Mouse (Mus musculus) liver, embryonic 14.5 days (tissue): ENCODE data around the gene Ccdc91.

ENCODE experiments used
- CTCF ChIP-seq: IDR thresholded peaks from 2 replicates; pipeline ENCODE4 v1.5.1; 2016; ENCODE audit warnings: antibody characterized with exemption, low read depth, control low read depth
- EP300 ChIP-seq: IDR thresholded peaks from 2 replicates; pipeline ENCODE4 v1.6.1; 2016; ENCODE audit warnings: antibody characterized with exemption, low read depth

DNA sequence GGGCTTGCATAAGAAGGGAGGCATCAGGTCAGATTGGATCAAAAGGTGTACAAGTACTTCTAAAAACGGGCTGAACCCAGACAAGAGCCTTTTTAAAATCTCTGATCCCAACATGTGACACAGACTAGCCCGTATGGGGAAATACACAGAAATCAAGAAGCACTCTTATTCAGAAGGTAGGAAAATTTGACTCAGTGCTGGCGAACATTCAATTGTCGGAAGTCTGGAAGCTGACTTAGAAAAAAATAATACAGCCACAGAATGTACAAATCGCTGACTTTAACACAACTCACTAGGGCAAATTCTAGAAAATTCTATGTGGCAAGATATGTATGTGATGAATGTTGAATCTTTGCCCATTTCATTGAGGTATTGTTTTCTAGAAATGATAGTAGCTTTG lies 160.8 kb downstream of the Ccdc91 start:
- TF ChIP-seq CTCF (no peak), EP300 (no peak)
